Mouse (Mus musculus) retina, embryonic 14.5 days (tissue): ENCODE measurements around the gene Fbxw7.
A peak's percentile ranks its signal among the peaks of the same experiment; 100 is the strongest.
"Not testable (repeated sequence)": the region's sequence is repeated elsewhere in the genome, so short reads cannot be mapped to it uniquely, and the experiment has no call there.

ENCODE experiments used
- DNase-seq: peaks from one replicate; pipeline ENCODE4 v3.0.0-alpha.2; 2015; ENCODE audit warnings: low spot score

The Fbxw7 gene

DNA sequence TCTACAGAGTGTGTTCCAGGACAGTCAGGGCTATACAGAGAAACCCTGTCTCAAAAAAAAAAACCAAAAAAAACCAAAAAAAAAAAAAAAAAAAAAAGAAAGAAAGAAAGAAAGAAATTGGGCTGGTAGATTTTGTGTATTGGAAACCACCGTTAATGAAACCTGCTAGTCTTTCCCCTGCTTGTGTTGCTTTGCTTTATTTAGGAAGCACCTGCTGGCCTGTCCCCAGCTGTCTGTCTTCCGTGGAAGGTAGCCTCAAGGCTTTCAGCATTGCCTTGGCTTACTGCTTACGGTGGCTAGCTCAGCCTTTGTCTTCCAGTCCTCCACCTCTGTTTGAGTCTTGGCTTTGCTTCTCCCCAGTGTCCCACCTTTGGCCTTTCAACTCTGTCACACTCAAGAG is 11.9 kb downstream of the Fbxw7 start:
- DNase-seq, result no peak

DNA sequence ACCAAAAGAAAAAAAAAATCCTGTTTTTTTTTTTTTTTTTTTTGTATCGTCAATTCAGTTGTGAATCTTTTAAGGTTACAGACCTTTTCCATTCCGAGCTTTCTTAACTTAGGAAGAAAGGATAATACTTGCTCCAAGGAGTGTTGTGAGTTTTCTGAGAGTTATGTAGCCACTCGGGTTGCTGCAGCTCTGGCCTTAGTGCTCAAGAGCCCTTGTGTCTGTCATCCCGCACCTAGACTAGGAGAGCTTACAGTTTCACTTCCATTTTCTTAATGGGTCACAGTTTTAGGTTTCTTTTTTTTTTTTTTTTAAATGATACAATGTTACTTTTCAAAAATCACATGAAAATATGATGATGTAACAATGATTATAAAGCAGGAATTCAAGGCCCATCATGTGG is 12.5 kb downstream of the Fbxw7 start:
- DNase-seq, result no peak

DNA sequence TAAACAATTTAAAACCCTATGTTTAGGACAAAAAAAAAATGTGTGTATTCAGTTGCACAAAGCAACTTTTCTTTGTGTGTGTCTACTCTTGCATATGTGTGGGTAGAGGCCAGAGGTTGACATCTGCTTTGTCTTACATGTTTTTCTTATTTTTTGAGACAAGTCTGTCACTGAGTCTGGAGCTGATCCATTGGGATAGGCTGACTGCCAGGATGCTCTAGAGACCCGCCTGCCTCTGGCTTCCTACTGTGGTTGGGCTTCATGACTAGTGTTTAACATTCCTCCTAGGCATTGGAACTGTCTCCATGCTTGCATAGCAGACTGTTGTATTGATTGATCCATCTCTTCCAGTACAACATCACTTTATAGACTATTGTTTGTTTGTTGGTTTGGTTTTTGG is 14.3 kb downstream of the Fbxw7 start:
- DNase-seq, result no peak

DNA sequence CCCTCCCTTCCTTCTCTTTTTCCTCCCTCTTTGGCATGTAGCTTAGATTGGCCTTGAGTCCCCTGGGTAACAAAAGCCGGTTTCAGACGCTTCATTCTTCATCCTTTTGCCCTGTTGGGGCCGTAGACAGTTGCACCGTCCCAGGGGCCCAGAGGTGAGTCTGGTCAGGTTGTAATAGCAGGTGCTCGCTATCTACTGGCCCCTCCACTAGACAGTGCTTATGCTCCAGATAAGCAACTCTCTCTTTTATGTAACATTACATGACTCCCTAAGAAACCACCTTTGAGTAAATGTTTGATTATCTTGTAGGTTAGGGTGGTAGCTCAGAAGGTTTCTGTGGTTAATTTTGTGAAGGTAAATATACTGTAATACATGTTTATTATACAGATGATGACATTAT is 21.0 kb downstream of the Fbxw7 start:
- DNase-seq, result no peak

DNA sequence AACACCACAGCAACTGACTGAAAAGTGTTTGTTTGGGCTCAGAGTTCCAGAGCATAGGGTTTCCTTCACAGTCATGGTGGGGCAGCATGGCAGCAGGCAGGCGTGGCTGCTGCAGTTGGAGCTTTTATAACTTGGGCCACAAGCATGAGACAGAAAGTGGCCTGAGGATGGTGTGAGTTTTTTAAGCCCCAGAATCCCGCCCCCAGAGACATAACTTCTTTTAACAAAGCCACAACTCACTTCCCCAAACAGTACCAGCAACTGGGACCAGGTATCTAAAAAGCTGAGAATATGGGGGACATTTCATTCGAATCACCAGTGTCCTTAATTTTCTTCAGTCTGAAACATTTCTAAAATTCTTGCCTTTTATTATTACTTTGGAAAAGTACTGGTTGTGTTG is 22.9 kb downstream of the Fbxw7 start:
- no peak for DNase-seq

DNA sequence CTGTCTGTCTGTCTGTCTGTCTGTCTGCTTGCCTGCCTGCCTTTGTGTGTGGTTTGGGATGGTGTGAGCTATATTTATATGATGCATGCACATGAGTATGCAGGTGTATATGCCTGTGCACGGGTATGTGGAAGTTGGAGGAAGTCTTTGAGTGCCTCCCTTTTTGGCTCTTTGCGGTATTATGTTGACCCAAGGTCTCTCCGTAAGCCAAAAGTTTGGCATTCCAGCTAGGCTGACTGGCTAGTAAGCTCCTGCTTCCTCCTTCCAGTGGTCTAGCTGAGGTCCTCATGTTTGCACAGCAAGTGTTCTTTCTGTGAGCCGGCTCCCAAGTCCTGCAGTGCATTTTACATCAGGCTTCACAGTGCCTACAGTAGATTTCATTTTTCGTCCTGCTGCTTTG is 24.4 kb downstream of the Fbxw7 start:
- no peak for DNase-seq

DNA sequence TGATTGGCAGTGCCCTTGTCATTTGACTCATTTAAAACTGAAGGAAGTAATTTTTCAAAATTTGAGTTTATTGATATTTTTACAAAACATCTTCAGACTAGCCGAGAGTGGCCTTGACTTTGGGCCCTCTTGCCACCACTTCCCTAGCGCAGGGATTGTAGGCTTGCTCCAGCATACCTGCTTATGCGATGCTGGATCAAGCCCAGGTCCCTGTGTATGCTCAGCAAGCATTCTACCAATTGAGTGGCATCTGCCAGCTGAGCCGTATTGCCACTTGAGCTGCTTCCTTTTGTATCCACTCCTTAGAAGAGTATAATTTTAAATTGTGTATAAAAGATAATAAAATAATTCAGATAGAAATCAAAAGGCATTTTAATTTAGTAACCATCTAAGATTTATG is 26.2 kb downstream of the Fbxw7 start:
- no peak for DNase-seq

DNA sequence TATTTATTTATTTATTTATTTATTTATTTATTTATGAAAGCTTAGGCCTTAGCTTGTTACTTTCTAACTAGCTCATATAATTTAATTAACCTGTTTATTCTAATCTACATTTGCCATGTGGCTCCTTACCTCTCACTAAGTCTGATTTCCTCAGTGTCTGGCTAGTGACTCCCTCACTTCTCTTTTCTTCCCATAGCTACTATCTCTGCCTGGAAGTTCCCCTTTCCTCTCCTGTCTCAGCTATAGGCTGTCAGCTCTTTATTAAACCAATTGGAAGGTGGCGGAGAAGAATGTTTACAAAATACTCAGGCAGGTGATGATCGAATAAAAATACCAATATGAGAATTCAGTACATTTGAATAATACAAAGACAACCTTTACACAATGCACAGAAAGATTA is 27.7 kb downstream of the Fbxw7 start:
- no peak for DNase-seq

DNA sequence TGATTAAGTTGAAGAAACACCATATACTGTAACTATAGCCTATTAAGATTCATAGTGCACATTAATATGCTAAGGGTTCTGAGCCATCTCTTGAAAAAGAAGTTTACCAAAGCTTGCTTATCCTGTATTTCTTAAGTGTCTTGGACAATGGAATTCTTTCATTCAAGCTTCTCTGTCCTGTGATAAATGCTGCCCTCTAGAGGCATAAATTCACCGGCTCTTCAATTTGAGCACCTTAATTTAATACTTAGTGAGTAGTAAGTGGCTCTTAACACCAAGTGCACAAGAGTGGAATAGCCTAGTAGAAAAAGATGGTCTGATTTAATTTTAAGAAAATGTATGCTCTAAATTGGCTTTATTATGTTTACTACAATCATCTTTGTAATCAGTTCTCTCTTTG is 28.5 kb downstream of the Fbxw7 start:
- DNase-seq, result peak; percentile 84

DNA sequence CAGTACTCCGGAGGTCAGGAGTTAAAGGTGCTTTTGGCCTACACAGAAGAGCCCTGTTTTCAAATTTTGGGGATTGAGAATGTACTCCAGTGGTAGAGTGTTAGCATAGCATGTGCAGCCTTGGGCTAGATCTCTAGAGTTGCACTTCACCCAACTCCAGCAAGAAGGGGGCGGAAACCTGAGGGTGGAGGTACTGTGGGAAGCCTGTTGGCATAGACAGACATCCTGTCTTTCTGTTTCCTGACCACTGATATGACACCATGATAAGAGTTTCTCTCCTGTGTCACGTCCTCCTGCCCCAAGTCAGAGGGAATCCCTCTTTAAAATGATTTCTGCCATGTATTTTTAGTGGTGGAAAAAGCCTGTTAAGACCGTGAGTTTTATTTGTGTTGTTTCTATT is 33.7 kb downstream of the Fbxw7 start:
- no peak for DNase-seq

DNA sequence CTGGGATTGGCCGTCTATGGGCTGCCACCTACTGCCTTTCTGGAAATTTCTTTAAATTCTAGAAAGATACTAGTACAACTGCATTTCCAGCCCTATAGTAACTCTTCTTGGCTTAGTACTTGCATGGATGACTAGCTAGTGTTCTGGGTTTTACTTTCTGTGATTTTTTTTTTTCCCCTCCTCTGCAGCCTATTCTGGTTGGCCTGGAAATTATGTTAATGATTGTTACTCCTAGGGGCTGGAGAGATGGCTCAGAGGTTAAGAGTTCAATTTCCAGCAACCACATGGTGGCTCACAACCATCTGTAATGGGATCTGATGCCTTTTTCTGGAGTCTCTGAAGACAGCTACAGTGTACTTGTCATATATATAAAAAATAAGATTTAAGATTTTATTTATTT is 35.4 kb downstream of the Fbxw7 start:
- no peak for DNase-seq

DNA sequence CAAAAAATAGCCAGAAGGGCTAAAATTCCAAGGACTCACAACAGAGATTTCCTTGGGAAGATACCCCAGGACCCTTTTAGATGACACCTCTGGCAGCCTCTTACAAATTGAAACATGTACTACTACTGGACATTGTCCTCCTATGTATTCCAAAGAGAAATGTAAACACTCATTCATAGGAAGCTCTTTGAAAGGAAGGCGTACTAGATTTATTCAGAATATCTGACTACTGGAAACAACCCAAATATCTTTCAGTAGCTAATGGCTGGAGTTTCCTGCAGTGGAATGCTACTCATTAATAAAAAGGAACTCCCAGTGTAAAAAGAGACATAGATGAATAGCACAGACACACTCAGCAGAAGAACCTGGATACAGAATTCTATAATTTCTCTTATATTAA is 36.7 kb downstream of the Fbxw7 start:
- no peak for DNase-seq

DNA sequence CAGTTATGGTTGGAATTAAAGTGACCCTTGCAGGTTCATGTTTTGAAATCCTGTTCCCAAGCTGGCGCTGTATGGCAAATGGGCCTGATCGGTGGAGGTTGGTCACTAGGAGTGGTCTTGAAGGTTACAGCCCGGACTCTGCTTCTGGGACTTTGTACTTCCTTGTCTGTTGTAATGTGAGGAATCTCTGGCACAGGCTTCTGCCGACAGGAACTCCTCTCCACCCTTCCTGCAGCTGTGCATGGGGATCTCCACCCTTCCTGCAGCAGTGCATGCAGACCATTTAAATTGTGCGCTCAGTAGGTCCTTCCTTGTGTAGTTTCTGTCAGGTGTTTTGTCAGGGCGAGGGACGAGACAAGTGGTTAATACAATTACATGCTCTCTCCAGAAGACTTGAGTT is 37.8 kb downstream of the Fbxw7 start:
- no peak for DNase-seq

DNA sequence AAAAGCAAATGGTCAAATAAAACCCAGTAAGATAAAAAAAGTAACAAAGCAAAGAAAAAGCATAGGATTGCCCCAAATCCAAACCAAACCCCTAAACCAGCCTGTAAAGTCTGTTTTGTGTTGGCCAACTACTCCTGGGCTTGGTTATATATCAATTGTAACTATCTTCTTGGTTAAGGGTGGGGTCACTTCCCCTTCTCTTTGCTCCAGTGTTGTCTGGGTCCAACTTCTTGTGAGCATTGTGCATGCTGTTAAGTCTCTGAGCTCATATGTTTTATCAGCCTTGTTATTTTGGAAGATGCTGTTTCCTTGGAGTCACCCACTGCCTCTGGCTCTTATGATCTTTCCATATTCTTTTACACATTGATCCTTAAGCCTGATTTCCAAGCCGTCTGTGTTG is 39.4 kb downstream of the Fbxw7 start:
- no peak for DNase-seq

DNA sequence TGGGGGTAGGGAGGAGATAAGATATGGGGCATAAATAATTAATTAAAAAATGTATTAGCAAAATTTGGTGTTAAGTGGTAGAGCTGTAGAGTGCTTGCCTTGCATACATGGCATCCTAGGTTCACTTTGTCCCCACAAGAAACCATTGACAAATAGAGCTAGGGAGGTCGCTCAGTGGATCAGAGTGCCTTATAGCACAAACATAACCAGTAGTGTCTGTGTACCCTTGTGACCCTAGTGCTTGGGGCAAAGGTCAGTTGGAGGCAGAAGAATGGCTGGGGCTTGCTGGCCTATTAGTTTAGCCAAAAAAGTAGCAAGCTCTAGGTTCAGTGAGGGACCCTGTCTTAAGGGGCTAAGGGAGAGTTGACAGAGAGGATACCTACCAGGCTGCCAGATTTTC is 45.6 kb downstream of the Fbxw7 start:
- no peak for DNase-seq

DNA sequence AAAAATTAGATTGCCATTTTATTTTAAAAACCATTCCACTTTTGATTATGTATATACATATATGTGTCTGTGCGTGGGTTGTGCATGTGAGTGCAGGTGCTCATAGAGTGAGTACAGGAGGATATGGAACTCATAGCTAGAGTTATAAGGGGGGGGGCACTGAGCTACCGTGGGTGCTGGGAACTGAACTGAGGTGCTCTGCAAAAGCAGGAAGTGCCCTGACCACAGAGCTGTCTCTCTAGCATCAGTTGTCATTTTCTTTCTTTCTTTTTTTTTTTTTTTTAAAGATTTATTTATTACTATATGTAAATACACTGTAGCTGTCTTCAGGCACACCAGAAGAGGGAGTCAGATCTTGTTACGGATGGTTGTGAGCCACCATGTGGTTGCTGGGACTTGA is 46.7 kb downstream of the Fbxw7 start:
- DNase-seq, result not testable (repeated sequence)

DNA sequence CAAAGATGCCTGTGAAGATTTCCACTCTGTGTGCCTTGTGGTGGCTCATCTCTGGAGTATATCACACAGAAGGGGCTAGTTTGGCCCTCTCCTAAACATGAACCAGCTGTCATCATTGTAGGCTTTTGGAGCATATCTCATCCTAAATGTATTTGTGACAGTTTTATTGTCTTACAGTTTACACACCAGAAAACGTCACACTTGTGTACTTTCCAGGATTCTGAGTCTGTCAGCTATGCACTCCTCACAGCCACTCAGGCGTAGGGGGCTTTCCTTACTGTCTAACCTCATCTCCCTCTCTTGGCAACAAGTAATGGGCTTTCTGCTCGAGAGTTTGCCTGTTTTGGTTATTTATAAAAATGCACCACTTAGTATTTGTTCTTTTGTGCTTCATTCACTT is 50.6 kb downstream of the Fbxw7 start:
- DNase-seq, result no peak

DNA sequence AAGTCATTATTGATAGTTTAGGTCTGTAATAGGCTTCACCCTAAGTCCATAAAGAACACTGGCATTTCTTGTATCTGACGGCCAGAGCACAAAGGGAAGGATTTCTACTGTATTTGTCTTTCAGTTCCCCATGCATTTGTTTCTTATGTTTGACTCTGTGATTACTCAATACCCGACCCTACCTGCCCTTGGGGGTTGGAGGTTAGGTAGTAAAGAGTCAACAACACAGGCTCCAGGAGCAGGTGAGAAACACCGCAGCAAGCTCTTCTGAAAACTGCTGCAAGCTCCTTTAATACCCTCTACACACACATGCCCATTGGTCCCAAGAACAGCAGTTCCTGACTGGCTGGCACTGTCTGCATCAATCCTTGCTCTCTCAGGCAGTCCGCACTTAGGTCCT is 51.8 kb downstream of the Fbxw7 start:
- DNase-seq, result no peak

DNA sequence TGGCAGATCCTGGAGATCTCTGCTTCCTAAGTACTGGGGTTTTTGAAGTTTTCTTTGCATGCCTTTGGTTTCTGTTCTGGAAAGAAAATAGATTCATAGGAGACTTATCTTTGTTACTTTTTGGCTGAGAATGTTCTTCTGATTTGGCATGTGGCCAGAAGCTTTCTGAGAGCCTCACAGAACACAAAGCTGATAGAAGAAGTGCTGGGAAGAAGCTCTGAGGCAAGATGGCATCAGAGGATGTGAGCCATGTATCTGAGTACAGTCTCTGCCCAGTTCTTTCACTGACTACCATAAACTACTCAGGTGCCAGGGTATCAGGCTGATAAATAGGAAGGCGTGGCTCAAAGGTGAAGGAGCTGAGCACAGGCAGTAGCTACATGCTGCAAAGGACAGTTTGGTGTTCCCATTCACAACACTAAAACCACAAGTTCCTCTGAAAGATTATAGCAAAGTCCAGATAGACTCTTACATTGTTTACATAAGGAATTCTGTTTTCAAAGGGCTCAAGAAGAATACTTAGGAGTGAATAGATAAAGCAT is 52.4 kb downstream of the Fbxw7 start:
- DNase-seq, result no peak

DNA sequence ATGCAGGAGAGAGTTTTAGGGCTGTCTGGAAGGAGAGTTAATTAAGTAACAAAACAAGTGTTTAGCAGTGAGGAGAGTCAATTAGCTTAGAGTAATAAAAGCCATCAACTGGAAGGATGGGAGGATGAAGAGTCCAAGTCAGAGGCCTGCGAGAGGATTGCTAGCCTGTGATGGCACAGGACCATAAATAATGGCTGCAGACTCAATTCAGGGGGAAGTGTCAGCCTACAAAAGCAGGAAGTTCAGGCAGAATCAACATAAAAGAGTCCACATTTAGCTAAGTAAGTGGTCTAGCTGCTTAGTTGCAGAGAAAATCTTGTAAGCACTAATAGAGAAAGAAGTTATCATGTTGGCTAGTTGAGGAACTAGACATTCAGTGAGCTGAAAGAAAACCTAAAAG is 52.9 kb downstream of the Fbxw7 start:
- DNase-seq, result no peak

DNA sequence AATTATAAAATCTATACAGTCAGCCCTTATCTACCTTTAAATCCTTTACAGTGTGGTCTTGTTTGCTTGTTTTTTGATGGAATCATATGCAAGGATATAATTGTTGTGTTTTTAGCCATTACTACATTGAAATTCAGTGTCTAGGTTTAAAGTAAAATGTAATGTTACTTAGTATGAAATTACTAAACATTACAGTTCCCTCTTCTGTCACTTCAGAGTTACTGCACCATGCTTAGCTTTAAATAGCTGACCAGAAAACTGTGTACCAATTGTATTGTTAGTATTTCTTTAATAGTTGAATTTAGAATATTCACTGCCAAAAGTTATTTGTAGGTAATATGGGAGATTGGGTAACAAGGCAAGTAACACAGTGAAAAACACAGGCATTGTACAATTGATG is 55.1 kb downstream of the Fbxw7 start:
- DNase-seq, result no peak

DNA sequence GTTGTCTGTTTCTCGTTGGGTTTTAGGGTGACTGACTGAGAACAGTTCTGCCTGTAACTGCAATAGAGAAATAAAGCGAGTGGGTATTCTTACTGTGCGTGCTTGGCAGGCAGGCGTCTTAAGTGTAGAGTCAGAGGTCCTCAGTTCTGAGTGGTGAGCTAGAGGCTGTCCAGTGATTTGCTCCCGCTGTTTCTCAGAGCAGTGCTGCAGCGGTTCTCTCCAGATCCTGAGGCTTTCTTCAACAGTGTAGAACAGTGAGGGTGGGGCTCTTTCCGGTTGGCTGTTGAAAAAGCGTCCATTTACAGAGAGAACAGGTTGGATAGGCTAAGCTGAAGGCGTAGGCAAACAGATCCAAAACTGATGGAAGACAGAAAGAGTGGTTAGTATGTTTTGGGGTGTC is 60.2 kb downstream of the Fbxw7 start:
- DNase-seq, result no peak

DNA sequence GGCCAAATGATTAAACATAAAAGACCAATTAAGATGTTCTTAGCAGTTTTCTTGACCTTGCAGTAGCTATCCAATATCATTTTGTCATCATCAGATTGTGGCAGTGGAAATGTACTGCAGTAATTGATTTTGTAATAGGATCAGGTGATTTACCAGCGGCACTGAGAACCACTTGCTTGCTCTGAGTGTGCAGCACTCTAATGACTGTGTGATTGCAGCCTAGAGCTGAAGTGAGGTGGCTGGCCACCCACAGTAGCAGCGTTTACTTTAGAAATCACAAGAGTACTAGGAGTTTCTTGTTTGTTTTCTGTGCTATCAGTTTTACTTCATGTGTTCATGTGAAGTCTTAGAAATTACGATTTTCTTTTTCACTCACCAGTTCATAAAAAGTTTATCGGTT is 61.1 kb downstream of the Fbxw7 start:
- no peak for DNase-seq

DNA sequence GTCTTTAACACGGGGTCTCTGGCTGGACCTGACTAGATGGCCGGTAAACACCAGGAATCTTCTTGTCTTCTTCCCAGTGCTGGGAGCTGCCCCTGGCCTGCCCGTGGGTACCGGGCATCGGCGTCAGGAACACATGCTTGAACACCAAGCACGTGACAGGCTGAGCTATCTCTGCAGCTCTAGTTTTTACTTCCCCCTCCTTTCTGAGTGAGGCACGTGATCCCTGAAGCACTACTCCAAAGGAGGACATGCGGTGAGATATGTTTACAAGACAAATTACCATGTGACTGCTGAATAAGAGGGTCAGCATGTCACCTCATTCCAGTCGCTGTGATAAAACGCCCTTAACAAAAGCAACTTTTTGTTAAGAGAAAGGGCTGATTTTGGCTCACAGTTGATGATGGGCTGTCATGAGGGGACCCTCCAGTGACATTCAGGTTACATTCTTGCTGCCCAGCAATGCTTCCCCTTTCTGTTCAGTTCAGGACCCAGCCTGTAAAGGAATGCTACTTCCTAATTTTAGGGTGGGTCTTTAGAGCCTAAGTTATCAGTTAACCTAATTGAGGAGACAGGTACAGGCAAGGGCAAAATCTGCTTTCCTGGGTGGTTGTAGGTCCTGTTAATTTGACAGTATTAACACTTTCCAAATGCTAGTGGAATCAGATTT is 68.9 kb downstream of the Fbxw7 start:
- no peak for DNase-seq

DNA sequence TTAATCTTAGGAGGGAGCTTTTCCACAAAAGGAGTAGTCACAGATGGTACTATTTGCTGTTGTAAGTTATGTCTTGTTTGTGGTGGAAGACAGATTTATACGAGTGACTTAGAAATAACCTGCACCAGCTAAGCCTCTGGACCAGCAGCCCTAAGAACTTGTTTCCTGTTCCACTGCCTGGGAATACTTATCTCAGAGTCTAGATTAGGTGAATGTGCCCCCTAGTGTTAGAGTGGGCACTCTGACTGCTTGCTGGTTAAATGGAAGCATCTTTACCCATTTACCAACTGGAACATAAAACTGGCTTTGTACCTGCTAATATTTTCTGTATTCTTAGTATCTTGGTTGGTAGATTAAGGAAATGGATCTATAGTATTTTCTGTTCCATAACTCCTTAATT is 74.6 kb downstream of the Fbxw7 start:
- peak; percentile 61 for DNase-seq
